Mouse (Mus musculus) splenic B cell, adult 2 months (primary cell): ENCODE measurements around the gene Slc43a2.
A peak's percentile ranks its signal among the peaks of the same experiment; 100 is the strongest.
"Not testable (repeated sequence)": the region's sequence is repeated elsewhere in the genome, so short reads cannot be mapped to it uniquely, and the experiment has no call there.

Experiments used
- DNase-seq: peaks from one replicate; pipeline ENCODE4 v3.0.0-alpha.2; 2011; ENCODE audit warnings: low read depth, low spot score
- H3K27me3 ChIP-seq: 2 replicates; pipeline ENCODE4 v1.6.1; 2012; ENCODE audit warnings: mild to moderate bottlenecking, low read length, moderate library complexity, mixed read lengths; ENCODE audit not compliant: control insufficient read depth, poor library complexity, insufficient read depth, severe bottlenecking
- H3K36me3 ChIP-seq: 2 replicates; pipeline ENCODE4 v1.6.1; 2012; ENCODE audit warnings: mild to moderate bottlenecking, low read length, moderate library complexity, mixed read lengths; ENCODE audit not compliant: control insufficient read depth, poor library complexity, insufficient read depth, severe bottlenecking

Gene Slc43a2

DNA sequence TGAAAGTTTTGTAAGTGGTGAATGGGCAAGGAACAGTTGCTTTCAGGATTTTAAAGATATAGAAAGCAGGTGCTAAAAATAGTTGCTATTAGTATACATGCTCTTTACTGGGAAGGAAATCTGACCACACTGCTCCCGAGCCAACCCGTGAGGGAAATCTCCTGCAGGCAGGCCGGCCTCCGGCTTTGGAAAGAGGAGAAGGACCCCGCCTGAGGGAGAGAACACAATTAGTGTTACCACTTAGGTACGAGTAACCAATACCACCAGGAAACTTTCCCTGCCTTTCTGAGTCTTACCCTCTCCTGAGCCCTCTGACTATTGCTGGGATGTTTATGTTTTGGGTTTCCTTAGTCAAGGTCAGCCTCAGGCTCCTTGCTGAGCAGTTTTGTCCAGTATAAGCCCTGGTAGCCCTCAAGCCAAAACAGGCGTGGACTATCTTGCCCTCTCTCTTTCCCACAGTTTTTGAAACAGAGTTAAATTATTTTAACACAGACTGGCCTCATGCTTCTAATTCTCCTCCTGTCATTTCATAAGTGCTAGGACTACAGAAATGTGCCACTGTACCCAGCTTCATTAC lies 21.5 kb downstream of the Slc43a2 start:
- Histone ChIP-seq H3K27me3 (no peaks in the 10 kb centered on the region), H3K36me3 (peaks cover 5% of the 10 kb centered on the region)
- no peak for DNase-seq

DNA sequence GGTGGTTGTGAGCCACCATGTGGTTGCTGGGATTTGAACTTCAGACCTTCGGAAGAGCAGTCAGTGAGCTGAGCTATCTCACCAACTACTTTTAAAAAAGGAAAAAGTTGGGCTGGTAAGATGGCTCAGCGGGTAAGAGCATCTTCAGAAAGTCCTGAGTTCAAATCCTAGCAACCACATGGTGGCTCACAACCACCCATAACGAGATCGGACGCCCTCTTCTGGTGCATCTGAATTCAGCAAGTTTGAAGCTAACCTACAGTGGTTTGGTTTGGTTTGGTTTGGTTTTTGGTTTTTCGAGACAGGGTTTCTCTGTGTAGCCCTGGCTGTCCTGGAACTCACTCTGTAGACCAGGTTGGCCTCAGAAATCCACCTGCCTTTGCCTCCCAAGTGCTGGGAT lies 24.5 kb downstream of the Slc43a2 start:
- not testable (repeated sequence) for H3K36me3 ChIP-seq, DNase-seq

DNA sequence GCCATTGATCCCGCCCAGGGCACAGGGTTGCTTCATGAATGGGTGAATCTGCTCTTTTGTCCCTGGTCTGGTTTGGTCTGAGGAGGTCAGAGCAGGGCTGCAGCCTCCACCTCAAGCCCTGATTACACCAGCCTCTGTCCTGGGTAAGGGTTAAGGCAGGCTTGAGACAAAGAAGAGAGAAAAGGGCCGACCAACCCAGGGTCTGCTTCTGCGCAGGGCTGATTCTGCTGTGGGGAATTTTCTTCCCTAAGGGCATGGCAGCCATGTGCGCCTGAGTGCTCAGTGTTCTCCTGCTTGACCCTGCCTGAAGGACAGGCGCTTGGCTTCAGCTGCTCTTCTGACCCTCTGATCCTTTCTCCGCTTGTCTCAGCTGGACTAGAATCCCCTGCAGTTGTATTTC lies 25.6 kb downstream of the Slc43a2 start:
- Histone ChIP-seq H3K27me3 (no peaks in the 10 kb centered on the region), H3K36me3 (peaks cover 3% of the 10 kb centered on the region)
- no peak for DNase-seq

More for the DNA sequence above, 24.5 kb downstream of the Slc43a2 start:
- not testable (repeated sequence) for H3K27me3 ChIP-seq

- Histone ChIP-seq H3K36me3 (peaks cover 7% of the 10 kb centered on the region), H3K27me3 (no peaks in the 10 kb centered on the region)
- peak; percentile 65 for DNase-seq
Measured at GRCm38 (mm10) chr11:75558101-75558500, 26.6 kb downstream of the Slc43a2 start.

GRCm38 (mm10) chr11:75559870-75560504 lies 28.5 kb downstream of the Slc43a2 start:
- H3K36me3 ChIP-seq, result peaks cover 13% of the 10 kb centered on the region
- no peak for DNase-seq
- no peaks in the 10 kb centered on the region for H3K27me3 ChIP-seq

DNA sequence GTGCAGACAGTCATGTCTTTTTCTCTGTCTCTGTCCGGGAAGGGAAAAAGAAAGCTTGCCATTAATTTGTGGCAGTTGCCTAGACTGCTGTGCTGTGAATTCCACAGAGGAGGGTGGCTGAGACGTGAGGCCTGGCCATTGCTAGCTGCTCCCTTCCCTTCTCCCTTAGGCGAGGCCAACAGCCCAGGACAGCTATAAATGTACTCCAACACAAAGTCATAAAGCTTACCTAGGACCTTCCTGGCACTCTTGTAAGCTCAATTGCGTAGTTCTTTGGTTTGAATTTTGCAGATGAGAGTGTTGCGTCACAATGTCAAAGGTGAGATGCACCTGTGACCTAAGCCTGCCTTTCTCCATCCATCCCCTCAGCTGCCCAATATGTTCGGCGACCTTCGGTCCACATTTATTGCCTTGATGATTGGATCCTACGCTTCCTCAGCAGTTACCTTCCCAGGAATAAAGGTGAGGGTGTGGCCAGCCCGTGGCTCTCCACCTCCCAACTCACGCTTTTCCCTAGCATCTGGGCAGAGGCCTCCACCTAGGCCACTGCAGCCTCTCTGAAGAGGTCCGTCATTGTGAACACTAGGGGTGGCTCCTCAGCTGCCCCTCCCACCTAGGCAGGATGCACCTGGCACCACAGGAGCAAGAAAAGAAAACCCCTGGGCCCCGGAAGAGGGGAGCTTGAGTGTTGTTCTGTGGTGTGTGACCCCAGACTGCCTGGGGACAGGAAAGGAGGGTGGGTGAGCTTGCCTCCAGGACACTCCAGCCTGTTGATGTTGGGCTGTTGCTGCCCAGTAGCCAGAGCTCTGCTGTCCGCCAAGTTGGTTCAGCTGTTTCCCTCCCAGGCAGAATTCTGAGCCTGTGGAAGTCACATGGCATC lies 29.3 kb downstream of the Slc43a2 start:
- DNase-seq, result peak; percentile 81
- Histone ChIP-seq H3K27me3 (no peaks in the 10 kb centered on the region), H3K36me3 (peaks cover 13% of the 10 kb centered on the region)

GRCm38 (mm10) chr11:75561410-75561791 lies 29.9 kb downstream of the Slc43a2 start:
- DNase-seq, result no peak
- H3K36me3 ChIP-seq, result peaks cover 13% of the 10 kb centered on the region
- no peaks in the 10 kb centered on the region for H3K27me3 ChIP-seq

DNA sequence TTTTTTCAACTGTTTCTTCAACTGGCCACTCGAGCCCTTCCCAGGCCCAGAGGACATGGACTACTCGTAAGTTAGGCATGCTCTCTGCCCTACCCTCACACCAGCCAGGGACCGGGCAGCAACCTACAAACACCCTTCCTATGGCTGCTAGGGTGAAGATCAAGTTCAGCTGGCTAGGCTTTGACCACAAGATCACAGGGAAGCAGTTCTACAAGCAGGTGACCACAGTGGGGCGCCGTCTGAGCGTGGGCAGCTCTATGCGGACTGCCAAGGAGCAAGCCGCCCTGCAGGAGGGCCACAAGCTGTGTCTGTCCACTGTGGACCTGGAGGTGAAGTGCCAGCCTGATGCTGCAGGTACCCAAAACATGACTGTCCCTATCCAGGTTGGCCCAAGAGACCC lies 31.3 kb downstream of the Slc43a2 start:
- Histone ChIP-seq H3K27me3 (no peaks in the 10 kb centered on the region), H3K36me3 (peaks cover 16% of the 10 kb centered on the region)
- no peak for DNase-seq

- Histone ChIP-seq H3K36me3 (peaks cover 16% of the 10 kb centered on the region), H3K27me3 (no peaks in the 10 kb centered on the region)
- no peak for DNase-seq
Measured at GRCm38 (mm10) chr11:75563851-75564548, 32.5 kb downstream of the Slc43a2 start.

DNA sequence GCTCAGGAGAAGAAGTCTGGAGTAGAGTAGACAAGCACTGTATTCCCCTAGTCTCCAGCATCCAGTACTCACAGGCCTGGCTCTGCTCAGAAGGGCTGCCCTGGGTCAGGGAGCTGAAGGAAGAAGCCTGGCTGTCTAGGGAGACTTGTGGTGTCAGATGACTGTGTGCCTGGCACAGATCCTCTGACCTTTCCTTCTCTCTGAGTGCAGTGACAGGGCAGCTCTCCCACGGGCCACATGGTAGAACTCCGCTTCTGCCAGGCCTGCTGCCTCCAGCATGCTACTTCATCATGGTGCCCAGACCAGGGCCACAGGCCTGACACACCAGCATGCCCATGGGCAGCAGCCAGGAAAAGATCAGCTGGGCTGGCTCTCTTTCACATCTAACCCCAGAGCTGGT lies 34.4 kb downstream of the Slc43a2 start:
- Histone ChIP-seq H3K27me3 (no peaks in the 10 kb centered on the region), H3K36me3 (peaks cover 19% of the 10 kb centered on the region)
- no peak for DNase-seq

DNA sequence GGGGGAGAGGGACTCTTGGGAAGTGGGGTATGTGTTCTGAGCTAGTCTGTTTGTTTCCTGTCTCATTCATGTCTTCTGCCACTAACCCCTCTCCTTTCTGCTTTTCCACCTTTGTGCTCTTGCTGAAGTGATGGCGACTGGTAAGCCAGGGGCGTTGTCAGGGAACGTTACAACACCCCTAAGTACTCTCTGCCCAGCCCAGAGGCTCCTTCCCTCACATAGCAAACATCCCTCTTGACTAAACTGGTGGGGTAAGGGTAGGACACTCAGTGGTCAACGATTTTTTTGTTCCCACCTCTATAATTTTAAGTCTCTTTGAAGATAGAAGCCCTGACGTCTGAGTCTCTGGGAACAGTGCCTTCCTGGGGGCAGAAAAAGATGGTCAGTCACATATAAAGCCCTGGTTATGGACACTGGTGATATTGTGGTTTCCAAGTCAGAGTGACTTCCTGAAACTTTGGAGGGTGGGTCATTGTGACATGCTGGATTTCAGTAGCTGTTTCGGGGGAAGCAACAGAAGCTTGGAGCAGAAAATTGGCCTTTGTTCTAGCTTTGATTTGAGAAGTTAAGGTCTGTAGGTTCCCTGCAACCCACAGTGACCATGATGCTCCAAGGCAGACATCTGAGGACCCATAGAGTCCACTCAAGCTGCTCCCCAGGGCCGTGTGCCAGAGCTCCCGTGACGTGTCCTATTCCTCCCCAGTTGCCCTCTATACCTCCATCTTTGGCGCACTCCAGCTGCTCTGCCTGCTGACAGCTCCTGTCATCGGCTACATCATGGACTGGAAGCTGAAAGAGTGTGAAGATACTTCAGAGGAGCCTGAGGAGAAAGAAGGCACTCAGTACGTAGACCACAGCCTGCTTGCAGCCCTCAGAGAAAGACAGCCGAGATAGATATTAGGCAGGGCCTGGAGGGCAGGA lies 35.0 kb downstream of the Slc43a2 start:
- H3K36me3 ChIP-seq, result peaks cover 19% of the 10 kb centered on the region
- DNase-seq, result no peak
- no peaks in the 10 kb centered on the region for H3K27me3 ChIP-seq

- no peak for DNase-seq
- Histone ChIP-seq H3K27me3 (no peaks in the 10 kb centered on the region), H3K36me3 (peaks cover 19% of the 10 kb centered on the region)
Measured at GRCm38 (mm10) chr11:75567346-75568114, 36.0 kb downstream of the Slc43a2 start.

GRCm38 (mm10) chr11:75568115-75568511 lies 36.6 kb downstream of the Slc43a2 start:
- Histone ChIP-seq H3K27me3 (no peaks in the 10 kb centered on the region), H3K36me3 (peaks cover 15% of the 10 kb centered on the region)
- DNase-seq, result no peak
